Mouse (Mus musculus) hindbrain, embryonic 12.5 days (tissue): ENCODE data around the gene Aoc1. TPM values are rescaled to one million over a fixed set of nuclear protein-coding genes. Genes with fewer than 3 reads are reported as not detected.
A peak's percentile ranks its signal among the peaks of the same experiment; 100 is the strongest.

Source experiments
- ATAC-seq: fragments of 200-750 bp; cut with Nextera tagmentation; 2 replicates; pipeline ENCODE4 v1.8.0; 2017; ENCODE audit warnings: moderate TSS enrichment; ENCODE audit not compliant: low FRiP score
- H3K27ac ChIP-seq: fragments of 300-500 bp; sonication (generic); 2 replicates; pipeline ENCODE4 v1.5.1; 2016; ENCODE audit warnings: mild to moderate bottlenecking
- H3K27me3 ChIP-seq: fragments of 300-500 bp; sonication (generic); 2 replicates; pipeline ENCODE4 v1.6.1; 2016; ENCODE audit warnings: mild to moderate bottlenecking
- H3K36me3 ChIP-seq: fragments of 300-500 bp; sonication (generic); 2 replicates; pipeline ENCODE4 v1.6.1; 2016; ENCODE audit warnings: mild to moderate bottlenecking
- H3K4me1 ChIP-seq: fragments of 300-500 bp; sonication (generic); 2 replicates; pipeline ENCODE4 v1.6.1; 2016
- H3K4me2 ChIP-seq: fragments of 300-500 bp; sonication (generic); replicated peaks from 2 replicates; pipeline ENCODE4 v1.6.1; 2016; ENCODE audit warnings: mild to moderate bottlenecking
- H3K4me3 ChIP-seq: fragments of 300-500 bp; sonication (generic); 2 replicates; pipeline ENCODE4 v1.5.1; 2016; ENCODE audit warnings: mild to moderate bottlenecking
- H3K9ac ChIP-seq: fragments of 300-500 bp; sonication (generic); 2 replicates; pipeline ENCODE4 v1.6.1; 2016; ENCODE audit warnings: mild to moderate bottlenecking, moderate library complexity
- H3K9me3 ChIP-seq: fragments of 300-500 bp; sonication (generic); replicated peaks from 2 replicates; pipeline ENCODE4 v1.6.1; 2016; ENCODE audit warnings: mild to moderate bottlenecking
- WGBS: fragments of 180-500 bp; shearing (Covaris S2); methylation state at CpG from one replicate; pipeline ENCODE4 v1.1.7; 2016; 5-methylcytosine and 5-hydroxymethylcytosine counted together
- polyA plus RNA-seq: library from polyadenylated mRNA; unstranded; fragments of >200 nt; fragmentation: Nextera tagmentation; extraction: Ambion mirVana; gene quantifications from 2 replicates; pipeline ENCODE4 v1.2.1, GENCODE M21; 2016

Gene Aoc1
- not detected in 2 replicates for polyA plus RNA-seq

GRCm38 (mm10) chr6:48872596-48872995 is at the start of gene Aoc1:
Gene Aoc1 (plus strand): TSS chr6:48872896.
- 83% methylated on average over 5 of the region's 5 CpGs for WGBS
- no peak within 1 kb of the TSS for H3K4me3 ChIP-seq
- no peak within 1 kb of the TSS for H3K27ac ChIP-seq
- H3K4me1 ChIP-seq, result peaks cover 4% of the 10 kb centered on the region; the same call in 1 of the 2 replicates
- H3K4me2 ChIP-seq, result no peak within 1 kb of the TSS
- no peak within 1 kb of the TSS for H3K9ac ChIP-seq
- H3K27me3 ChIP-seq, result no peaks in the 10 kb centered on the region; the same call in 1 of the 2 replicates
- no peaks in the 10 kb centered on the region for H3K36me3 ChIP-seq
- no peak for ATAC-seq
- no peaks in the 10 kb centered on the region for H3K9me3 ChIP-seq

GRCm38 (mm10) chr6:48825016-48825415 is 47.7 kb upstream of the Aoc1 start:
- H3K27me3 ChIP-seq, result no peaks in the 10 kb centered on the region
- H3K4me2 ChIP-seq, result no peak overlapping the region
- no peak for ATAC-seq

GRCm38 (mm10) chr6:48828976-48829375 is 43.7 kb upstream of the Aoc1 start:
- no peaks in the 10 kb centered on the region for H3K9me3 ChIP-seq
- ATAC-seq, result no peak
- H3K36me3 ChIP-seq, result peaks cover 14% of the 10 kb centered on the region; the same call in 1 of the 2 replicates
- no peak overlapping the region for H3K4me3 ChIP-seq
- 81% methylated on average over 1 of the region's 1 CpGs for WGBS
- H3K4me1 ChIP-seq, result no peaks in the 10 kb centered on the region
- no peak overlapping the region for H3K4me2 ChIP-seq
- H3K27ac ChIP-seq, result no peak overlapping the region
- no peak overlapping the region for H3K9ac ChIP-seq
- H3K27me3 ChIP-seq, result no peaks in the 10 kb centered on the region

More at GRCm38 (mm10) chr6:48825016-48825415, 47.7 kb upstream of the Aoc1 start:
- 71% methylated on average over 7 of the region's 7 CpGs for WGBS
- no peak overlapping the region for H3K27ac ChIP-seq
- H3K9me3 ChIP-seq, result no peaks in the 10 kb centered on the region
- no peak overlapping the region for H3K4me3 ChIP-seq
- H3K9ac ChIP-seq, result no peak overlapping the region
- H3K36me3 ChIP-seq, result no peaks in the 10 kb centered on the region
- H3K4me1 ChIP-seq, result no peaks in the 10 kb centered on the region

DNA sequence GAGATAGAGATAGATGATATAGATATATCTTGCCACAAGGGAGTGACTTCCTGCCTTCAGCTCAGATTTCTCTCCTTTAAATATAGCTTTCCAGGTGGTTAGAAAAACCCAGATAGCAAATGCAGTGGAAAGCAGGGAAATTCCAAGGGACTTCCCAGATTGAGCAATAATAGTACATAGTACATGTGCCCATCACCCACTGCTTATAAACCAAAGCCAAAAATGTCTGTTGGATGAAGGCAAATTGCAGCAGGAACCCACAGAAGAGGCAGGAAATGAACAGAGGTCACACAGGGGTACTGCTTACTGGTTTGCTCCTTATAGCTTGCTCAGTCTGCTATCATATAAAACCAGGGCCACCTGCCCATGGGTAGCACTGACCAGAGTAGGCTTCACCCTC is 43.0 kb upstream of the Aoc1 start:
- Histone ChIP-seq H3K4me2 (no peak overlapping the region), H3K9me3 (no peaks in the 10 kb centered on the region), H3K4me1 (no peaks in the 10 kb centered on the region), H3K36me3 (peaks cover 20% of the 10 kb centered on the region; the same call in 1 of the 2 replicates), H3K27me3 (no peaks in the 10 kb centered on the region), H3K27ac (no peak overlapping the region), H3K4me3 (no peak overlapping the region), H3K9ac (no peak overlapping the region)
- ATAC-seq, result no peak

GRCm38 (mm10) chr6:48830241-48830640 is 42.5 kb upstream of the Aoc1 start:
- Histone ChIP-seq H3K27ac (no peak overlapping the region), H3K4me3 (no peak overlapping the region), H3K9me3 (no peaks in the 10 kb centered on the region), H3K4me1 (no peaks in the 10 kb centered on the region), H3K4me2 (no peak overlapping the region), H3K36me3 (peaks cover 26% of the 10 kb centered on the region; the same call in 1 of the 2 replicates), H3K9ac (no peak overlapping the region), H3K27me3 (no peaks in the 10 kb centered on the region)
- no peak for ATAC-seq
- WGBS, result 64% methylated on average over 1 of the region's 1 CpGs

DNA sequence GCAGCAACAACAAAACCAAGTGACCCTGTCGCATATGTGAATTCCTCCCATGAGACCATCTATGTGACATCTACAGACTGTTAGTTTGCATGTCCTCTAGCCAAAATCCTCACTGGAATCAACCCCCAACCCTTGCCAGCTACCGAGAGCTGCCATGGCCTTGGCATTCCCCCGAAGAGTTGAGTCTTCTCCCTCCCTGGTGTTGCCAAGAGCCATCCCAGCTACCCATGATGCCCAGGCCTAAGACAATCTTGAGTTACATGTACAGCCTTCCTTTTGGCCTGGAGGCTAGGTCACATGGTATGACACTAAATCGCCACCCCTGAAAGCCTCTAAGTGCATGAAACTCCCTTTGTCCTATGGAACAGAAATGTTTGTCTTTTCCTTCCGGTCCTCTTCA is 41.6 kb upstream of the Aoc1 start:
- Histone ChIP-seq H3K4me3 (no peak overlapping the region), H3K4me2 (no peak overlapping the region), H3K9ac (no peak overlapping the region), H3K4me1 (no peaks in the 10 kb centered on the region), H3K9me3 (no peaks in the 10 kb centered on the region), H3K36me3 (peaks cover 29% of the 10 kb centered on the region; the same call in 1 of the 2 replicates), H3K27me3 (no peaks in the 10 kb centered on the region), H3K27ac (no peak overlapping the region)
- ATAC-seq, result no peak
- WGBS, result 81% methylated on average over 5 of the region's 5 CpGs

- WGBS, result 96% methylated on average over 1 of the region's 1 CpGs
- Histone ChIP-seq H3K36me3 (peaks cover 29% of the 10 kb centered on the region; the same call in 1 of the 2 replicates), H3K4me1 (no peaks in the 10 kb centered on the region), H3K4me2 (no peak overlapping the region), H3K9ac (no peak overlapping the region), H3K27ac (no peak overlapping the region), H3K9me3 (no peaks in the 10 kb centered on the region), H3K4me3 (no peak overlapping the region), H3K27me3 (no peaks in the 10 kb centered on the region)
- no peak for ATAC-seq
These were observed 40.3 kb upstream of the Aoc1 start for GRCm38 (mm10) chr6:48832426-48832825.

DNA sequence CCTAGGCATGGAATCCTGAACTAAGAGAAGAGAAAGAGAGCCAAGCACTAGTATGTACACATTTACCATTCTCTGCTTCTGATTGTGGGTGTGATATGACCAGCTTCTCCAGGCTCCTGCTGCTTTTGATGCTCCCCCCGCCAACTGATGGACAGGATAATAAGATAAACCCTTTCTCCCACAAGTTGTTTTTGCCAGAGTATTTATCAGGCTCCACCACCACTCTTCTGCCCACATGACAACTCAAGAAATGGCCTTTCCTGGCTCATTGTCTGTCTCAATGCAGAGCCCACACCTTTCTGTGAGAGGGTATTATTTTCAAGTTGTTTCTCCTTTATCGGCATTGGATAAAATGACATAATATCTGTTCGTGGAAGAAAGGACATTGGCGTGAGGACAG is 39.2 kb upstream of the Aoc1 start:
- 96% methylated on average over 4 of the region's 4 CpGs for WGBS
- Histone ChIP-seq H3K27ac (no peak overlapping the region), H3K9me3 (no peaks in the 10 kb centered on the region), H3K9ac (no peak overlapping the region), H3K4me2 (no peak overlapping the region), H3K27me3 (no peaks in the 10 kb centered on the region), H3K4me3 (no peak overlapping the region), H3K4me1 (peaks cover 2% of the 10 kb centered on the region), H3K36me3 (peaks cover 29% of the 10 kb centered on the region; the same call in 1 of the 2 replicates)
- no peak for ATAC-seq

GRCm38 (mm10) chr6:48835241-48835640 is 37.5 kb upstream of the Aoc1 start:
- Histone ChIP-seq H3K4me2 (no peak overlapping the region), H3K27ac (no peak overlapping the region), H3K4me3 (no peak overlapping the region), H3K36me3 (peaks cover 29% of the 10 kb centered on the region; the same call in 1 of the 2 replicates), H3K4me1 (peaks cover 14% of the 10 kb centered on the region), H3K9me3 (no peaks in the 10 kb centered on the region), H3K27me3 (no peaks in the 10 kb centered on the region), H3K9ac (no peak overlapping the region)
- ATAC-seq, result no peak
- 86% methylated on average over 5 of the region's 5 CpGs for WGBS

GRCm38 (mm10) chr6:48836146-48836545 is 36.5 kb upstream of the Aoc1 start:
- H3K27ac ChIP-seq, result no peak overlapping the region
- H3K9me3 ChIP-seq, result no peaks in the 10 kb centered on the region
- peaks cover 29% of the 10 kb centered on the region; the same call in 1 of the 2 replicates for H3K36me3 ChIP-seq
- H3K4me1 ChIP-seq, result peaks cover 23% of the 10 kb centered on the region
- no peak overlapping the region for H3K4me3 ChIP-seq
- H3K4me2 ChIP-seq, result no peak overlapping the region
- ATAC-seq, result no peak
- no peak overlapping the region for H3K9ac ChIP-seq
- H3K27me3 ChIP-seq, result no peaks in the 10 kb centered on the region
- 88% methylated on average over 5 of the region's 5 CpGs for WGBS

GRCm38 (mm10) chr6:48837516-48837915 is 35.2 kb upstream of the Aoc1 start:
- Histone ChIP-seq H3K9ac (no peak overlapping the region), H3K4me3 (no peak overlapping the region), H3K4me2 (no peak overlapping the region), H3K27me3 (no peaks in the 10 kb centered on the region), H3K27ac (no peak overlapping the region), H3K4me1 (peaks cover 35% of the 10 kb centered on the region), H3K9me3 (no peaks in the 10 kb centered on the region), H3K36me3 (peaks cover 29% of the 10 kb centered on the region; the same call in 1 of the 2 replicates)
- no peak for ATAC-seq
- WGBS, result 84% methylated on average over 7 of the region's 7 CpGs

- ATAC-seq, result no peak
- Histone ChIP-seq H3K4me2 (peak overlapping the region; percentile 54; the same call in 1 of the 2 replicates), H3K9ac (no peak overlapping the region), H3K9me3 (no peaks in the 10 kb centered on the region), H3K27ac (no peak overlapping the region), H3K27me3 (no peaks in the 10 kb centered on the region), H3K4me1 (peaks cover 35% of the 10 kb centered on the region), H3K4me3 (no peak overlapping the region), H3K36me3 (peaks cover 20% of the 10 kb centered on the region; the same call in 1 of the 2 replicates)
- 76% methylated on average over 6 of the region's 6 CpGs for WGBS
These were observed 34.2 kb upstream of the Aoc1 start for GRCm38 (mm10) chr6:48838321-48839080.
